Mouse (Mus musculus): ENCODE measurements around the gene Wscd1. TPM values are rescaled to one million over a fixed set of nuclear protein-coding genes. Genes with fewer than 3 reads are reported as not detected.

Gene Wscd1
- polyA plus RNA-seq, 1 experiment from 2014 or later = 3.7 TPM

DNA sequence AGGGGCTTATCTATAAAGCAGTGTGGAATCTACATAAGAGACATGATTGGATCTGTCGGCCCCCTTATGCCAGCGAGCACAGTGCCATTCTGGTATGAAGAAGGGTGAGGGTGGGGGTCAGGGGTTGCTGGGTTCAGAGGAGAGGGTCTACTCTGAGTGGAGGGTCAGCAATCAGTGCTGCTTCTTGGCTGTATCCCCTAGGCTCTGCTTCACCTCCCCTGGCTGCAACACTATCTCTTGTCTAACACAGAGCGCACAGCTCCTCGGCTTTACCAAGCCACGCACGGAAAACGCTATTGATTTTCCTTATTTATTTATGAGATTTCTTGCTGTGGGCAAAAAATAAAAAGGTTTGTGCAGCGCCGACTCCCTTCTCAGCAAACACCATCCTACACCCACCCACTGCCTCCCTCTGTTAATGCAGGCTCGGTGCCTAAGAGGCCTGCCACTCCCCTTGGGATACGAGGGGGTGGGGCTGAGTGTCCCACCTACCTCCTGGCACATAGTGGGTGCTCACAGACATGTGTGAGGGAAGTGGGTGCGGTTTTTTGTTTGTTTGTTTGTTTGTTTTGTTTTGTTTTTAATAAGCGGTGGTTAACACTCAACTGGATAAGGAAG, 32.1 kb downstream of the Wscd1 start:
- no peaks in the 10 kb centered on the region for H3K9me3 ChIP-seq (ENCODE audit: control insufficient read depth, low read length)
- H3K27ac ChIP-seq (replicated peaks in 1 of 2; ENCODE audit: control insufficient read depth in 1 of 2, insufficient read depth in 1 of 2, low read depth in 2 of 2, low read length in 2 of 2) = no peak overlapping the region
- no peaks in the 10 kb centered on the region for H3K36me3 ChIP-seq (ENCODE audit: control insufficient read depth, insufficient read depth, low read length)
- no peaks in the 10 kb centered on the region; a peak in 1 of 4 replicates for H3K4me1 ChIP-seq (ENCODE audit: control insufficient read depth in 2 of 2, insufficient read depth in 2 of 2, low read length in 2 of 2)
- H3K9ac ChIP-seq (ENCODE audit: low read length) = no peak overlapping the region
- no peaks in the 10 kb centered on the region for H3K27me3 ChIP-seq (ENCODE audit: control insufficient read depth, insufficient read depth, low read length)
- no peak overlapping the region for H3K4me2 ChIP-seq (ENCODE audit: low read length)
- WGBS = 67% methylated on average over 13 of the region's 13 CpGs
- H3K4me3 ChIP-seq (ENCODE audit: control insufficient read depth in 1 of 2, insufficient read depth in 1 of 2, low read depth in 1 of 2, low read length in 2 of 2) = no peak overlapping the region
- no peak for ATAC-seq (ENCODE audit: insufficient number of reproducible peaks, insufficient read depth, low FRiP score, low read depth)

DNA sequence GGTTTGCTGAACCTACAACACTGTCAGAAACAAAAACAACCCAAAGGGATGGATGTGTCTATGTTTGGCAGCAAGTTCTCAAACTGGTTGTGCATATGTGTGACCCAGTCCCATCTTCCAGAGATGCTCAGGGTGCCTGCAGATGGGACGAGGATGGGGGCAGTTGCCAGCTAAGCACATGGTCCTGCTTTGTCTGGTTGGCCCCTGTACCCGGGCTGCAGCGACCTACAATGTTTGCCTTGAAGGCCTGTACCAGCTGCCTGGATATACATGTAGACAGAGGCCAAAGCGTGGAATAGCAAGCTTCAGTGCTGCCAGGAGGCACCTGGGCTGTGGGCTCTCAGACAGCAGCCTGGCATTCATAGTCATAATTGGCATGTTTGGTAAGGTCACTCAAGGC, 35.8 kb downstream of the Wscd1 start:
- no peak overlapping the region for H3K9ac ChIP-seq (ENCODE audit: low read length)
- no peak overlapping the region for H3K4me3 ChIP-seq (ENCODE audit: control insufficient read depth in 1 of 2, insufficient read depth in 1 of 2, low read depth in 1 of 2, low read length in 2 of 2)
- no peaks in the 10 kb centered on the region for H3K27me3 ChIP-seq (ENCODE audit: control insufficient read depth, insufficient read depth, low read length)
- no peaks in the 10 kb centered on the region; a peak in 1 of 4 replicates for H3K4me1 ChIP-seq (ENCODE audit: control insufficient read depth in 2 of 2, insufficient read depth in 2 of 2, low read length in 2 of 2)
- H3K27ac ChIP-seq (replicated peaks in 1 of 2; ENCODE audit: control insufficient read depth in 1 of 2, insufficient read depth in 1 of 2, low read depth in 2 of 2, low read length in 2 of 2) = no peak overlapping the region
- H3K9me3 ChIP-seq (ENCODE audit: control insufficient read depth, low read length) = no peaks in the 10 kb centered on the region
- no peak for ATAC-seq (ENCODE audit: insufficient number of reproducible peaks, insufficient read depth, low FRiP score, low read depth)
- WGBS = 79% methylated on average over 4 of the region's 4 CpGs
- no peaks in the 10 kb centered on the region for H3K36me3 ChIP-seq (ENCODE audit: control insufficient read depth, insufficient read depth, low read length)
- H3K4me2 ChIP-seq (ENCODE audit: low read length) = no peak overlapping the region

DNA sequence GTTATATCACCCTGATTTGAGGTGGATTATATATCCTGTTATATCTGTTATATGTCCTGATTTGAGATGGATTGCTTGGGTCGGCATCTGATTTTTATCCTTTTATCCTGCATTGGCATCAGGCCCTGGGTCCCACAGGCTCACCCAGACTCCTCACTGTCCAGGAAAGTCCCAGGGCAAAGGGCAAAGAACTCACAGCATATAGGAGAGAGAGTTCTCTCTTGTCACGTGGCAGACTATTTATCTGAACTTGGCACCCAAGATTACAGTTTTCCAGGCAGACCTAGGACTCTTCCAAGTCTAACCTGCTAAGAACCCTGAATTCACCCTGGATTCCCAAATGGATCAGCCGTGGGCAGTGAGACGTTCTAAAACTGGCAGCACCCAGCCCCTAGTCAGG, 38.5 kb downstream of the Wscd1 start:
- no peak overlapping the region for H3K27ac ChIP-seq (replicated peaks in 1 of 2; ENCODE audit: control insufficient read depth in 1 of 2, insufficient read depth in 1 of 2, low read depth in 2 of 2, low read length in 2 of 2)
- H3K9ac ChIP-seq (ENCODE audit: low read length) = no peak overlapping the region
- H3K4me3 ChIP-seq (ENCODE audit: control insufficient read depth in 1 of 2, insufficient read depth in 1 of 2, low read depth in 1 of 2, low read length in 2 of 2) = no peak overlapping the region
- no peaks in the 10 kb centered on the region for H3K4me1 ChIP-seq (ENCODE audit: control insufficient read depth in 2 of 2, insufficient read depth in 2 of 2, low read length in 2 of 2)
- no peaks in the 10 kb centered on the region for H3K9me3 ChIP-seq (ENCODE audit: control insufficient read depth, low read length)
- WGBS = 66% methylated on average over 4 of the region's 4 CpGs
- no peak overlapping the region for H3K4me2 ChIP-seq (ENCODE audit: low read length)
- ATAC-seq (ENCODE audit: insufficient number of reproducible peaks, insufficient read depth, low FRiP score, low read depth) = no peak
- no peaks in the 10 kb centered on the region for H3K36me3 ChIP-seq (ENCODE audit: control insufficient read depth, insufficient read depth, low read length)
- no peaks in the 10 kb centered on the region for H3K27me3 ChIP-seq (ENCODE audit: control insufficient read depth, insufficient read depth, low read length)

DNA sequence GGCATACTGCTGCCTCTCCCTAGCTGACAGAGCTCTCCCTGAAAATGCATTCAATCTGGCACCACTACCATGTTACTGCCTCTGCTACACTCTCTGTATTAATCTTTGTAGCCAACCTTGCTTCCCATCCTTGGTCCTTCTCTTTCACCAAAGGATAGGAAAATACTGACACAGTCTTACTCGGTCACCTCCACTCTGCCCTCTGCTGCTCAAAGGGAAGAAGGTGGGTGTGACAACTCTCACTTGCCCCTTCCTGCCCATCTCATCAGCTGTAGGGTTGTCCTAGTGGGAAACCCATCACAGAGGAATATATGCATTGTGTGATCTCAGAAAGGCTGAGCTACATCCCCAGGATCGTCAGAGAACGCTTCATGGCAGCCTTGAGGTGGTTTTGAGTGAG, 40.5 kb downstream of the Wscd1 start:
- Histone ChIP-seq H3K4me3 (ENCODE audit: control insufficient read depth in 1 of 2, insufficient read depth in 1 of 2, low read depth in 1 of 2, low read length in 2 of 2) (no peak overlapping the region), H3K4me1 (ENCODE audit: control insufficient read depth in 2 of 2, insufficient read depth in 2 of 2, low read length in 2 of 2) (no peaks in the 10 kb centered on the region), H3K9ac (ENCODE audit: low read length) (no peak overlapping the region), H3K4me2 (ENCODE audit: low read length) (no peak overlapping the region), H3K27me3 (ENCODE audit: control insufficient read depth, insufficient read depth, low read length) (no peaks in the 10 kb centered on the region), H3K27ac (replicated peaks in 1 of 2; ENCODE audit: control insufficient read depth in 1 of 2, insufficient read depth in 1 of 2, low read depth in 2 of 2, low read length in 2 of 2) (no peak overlapping the region), H3K36me3 (ENCODE audit: control insufficient read depth, insufficient read depth, low read length) (no peaks in the 10 kb centered on the region), H3K9me3 (ENCODE audit: control insufficient read depth, low read length) (no peaks in the 10 kb centered on the region)
- WGBS = 59% methylated on average over 3 of the region's 3 CpGs
- no peak for ATAC-seq (ENCODE audit: insufficient number of reproducible peaks, insufficient read depth, low FRiP score, low read depth)

DNA sequence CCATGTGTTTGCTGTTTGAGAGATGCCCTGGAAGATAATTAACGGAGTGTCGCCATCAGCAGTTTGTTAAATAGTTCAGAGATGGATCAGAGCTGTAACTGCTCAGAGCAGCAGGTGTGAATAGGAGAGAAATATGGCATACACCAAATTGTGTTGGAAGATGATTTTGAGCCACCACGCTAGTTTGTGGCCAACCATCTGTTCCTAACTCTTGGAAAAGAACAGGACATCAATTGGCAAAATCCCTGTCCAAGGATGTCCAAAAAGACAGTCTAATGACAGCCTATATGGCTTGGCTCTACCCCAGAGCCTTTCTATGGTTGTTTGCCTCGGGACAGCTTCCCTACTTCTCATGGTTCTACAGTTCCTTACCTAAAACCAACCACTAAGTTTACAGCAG, 49.5 kb downstream of the Wscd1 start:
- Histone ChIP-seq H3K36me3 (ENCODE audit: control insufficient read depth, insufficient read depth, low read length) (no peaks in the 10 kb centered on the region), H3K9me3 (ENCODE audit: control insufficient read depth, low read length) (no peaks in the 10 kb centered on the region), H3K4me1 (ENCODE audit: control insufficient read depth in 2 of 2, insufficient read depth in 2 of 2, low read length in 2 of 2) (no peaks in the 10 kb centered on the region), H3K9ac (ENCODE audit: low read length) (no peak overlapping the region), H3K4me2 (ENCODE audit: low read length) (no peak overlapping the region), H3K27me3 (ENCODE audit: control insufficient read depth, insufficient read depth, low read length) (no peaks in the 10 kb centered on the region), H3K27ac (replicated peaks in 1 of 2; ENCODE audit: control insufficient read depth in 1 of 2, insufficient read depth in 1 of 2, low read depth in 2 of 2, low read length in 2 of 2) (no peak overlapping the region), H3K4me3 (ENCODE audit: control insufficient read depth in 1 of 2, insufficient read depth in 1 of 2, low read depth in 1 of 2, low read length in 2 of 2) (no peak overlapping the region)
- no peak for ATAC-seq (ENCODE audit: insufficient number of reproducible peaks, insufficient read depth, low FRiP score, low read depth)
- WGBS = 73% methylated on average over 4 of the region's 4 CpGs

DNA sequence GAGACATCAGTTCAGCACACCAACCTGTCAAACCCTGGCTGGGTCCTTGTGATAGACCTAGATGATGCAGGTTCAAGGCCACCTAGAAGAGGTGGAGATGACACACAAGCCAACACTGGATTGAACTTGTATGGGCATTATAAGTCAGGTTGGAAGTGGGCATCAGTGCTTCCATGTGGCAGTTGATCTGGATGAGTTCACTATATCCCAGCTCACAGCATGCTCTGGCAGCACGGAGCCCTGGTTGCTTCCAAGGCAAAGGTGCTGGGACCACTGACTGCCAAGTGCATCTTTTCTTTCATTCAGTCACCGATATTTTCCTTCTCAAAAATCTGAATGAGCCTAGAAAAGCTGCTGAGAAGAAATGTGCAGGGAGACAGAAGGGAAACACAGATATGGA, 58.8 kb downstream of the Wscd1 start:
- no peak overlapping the region for H3K9ac ChIP-seq (ENCODE audit: low read length)
- H3K4me3 ChIP-seq (ENCODE audit: control insufficient read depth in 1 of 2, insufficient read depth in 1 of 2, low read depth in 1 of 2, low read length in 2 of 2) = no peak overlapping the region
- no peaks in the 10 kb centered on the region for H3K36me3 ChIP-seq (ENCODE audit: control insufficient read depth, insufficient read depth, low read length)
- no peak for ATAC-seq (ENCODE audit: insufficient number of reproducible peaks, insufficient read depth, low FRiP score, low read depth)
- WGBS = 72% methylated on average over 2 of the region's 2 CpGs
- H3K27me3 ChIP-seq (ENCODE audit: control insufficient read depth, insufficient read depth, low read length) = no peaks in the 10 kb centered on the region
- H3K27ac ChIP-seq (replicated peaks in 1 of 2; ENCODE audit: control insufficient read depth in 1 of 2, insufficient read depth in 1 of 2, low read depth in 2 of 2, low read length in 2 of 2) = no peak overlapping the region
- no peaks in the 10 kb centered on the region for H3K4me1 ChIP-seq (ENCODE audit: control insufficient read depth in 2 of 2, insufficient read depth in 2 of 2, low read length in 2 of 2)
- H3K9me3 ChIP-seq (ENCODE audit: control insufficient read depth, low read length) = no peaks in the 10 kb centered on the region
- no peak overlapping the region for H3K4me2 ChIP-seq (ENCODE audit: low read length)

DNA sequence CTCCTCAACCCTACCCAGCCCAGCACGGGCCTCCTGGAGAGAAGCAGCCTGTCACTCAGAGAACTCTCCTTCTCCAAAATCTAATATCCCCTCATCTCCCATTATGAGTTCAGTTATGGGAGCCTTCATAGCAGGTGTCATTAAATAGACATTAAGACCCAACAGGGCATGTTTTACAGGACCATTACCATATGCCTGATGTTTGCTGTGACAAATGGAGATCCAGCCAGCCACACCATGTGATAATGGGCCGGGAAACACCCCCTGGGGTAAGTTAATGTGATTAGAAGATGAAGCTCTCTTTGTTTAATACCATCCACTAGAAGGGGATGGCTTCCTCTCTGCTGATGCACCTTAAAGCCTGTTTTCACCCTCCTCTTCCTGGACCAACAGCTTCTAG, 62.1 kb downstream of the Wscd1 start:
- Histone ChIP-seq H3K4me2 (ENCODE audit: low read length) (no peak overlapping the region), H3K27ac (replicated peaks in 1 of 2; ENCODE audit: control insufficient read depth in 1 of 2, insufficient read depth in 1 of 2, low read depth in 2 of 2, low read length in 2 of 2) (no peak overlapping the region), H3K9ac (ENCODE audit: low read length) (no peak overlapping the region), H3K9me3 (ENCODE audit: control insufficient read depth, low read length) (no peaks in the 10 kb centered on the region), H3K36me3 (ENCODE audit: control insufficient read depth, insufficient read depth, low read length) (no peaks in the 10 kb centered on the region), H3K4me1 (ENCODE audit: control insufficient read depth in 2 of 2, insufficient read depth in 2 of 2, low read length in 2 of 2) (no peaks in the 10 kb centered on the region; a peak in 1 of 4 replicates), H3K4me3 (ENCODE audit: control insufficient read depth in 1 of 2, insufficient read depth in 1 of 2, low read depth in 1 of 2, low read length in 2 of 2) (no peak overlapping the region), H3K27me3 (ENCODE audit: control insufficient read depth, insufficient read depth, low read length) (no peaks in the 10 kb centered on the region)
- 31% methylated on average over 2 of the region's 2 CpGs for WGBS
- ATAC-seq (ENCODE audit: insufficient number of reproducible peaks, insufficient read depth, low FRiP score, low read depth) = no peak

DNA sequence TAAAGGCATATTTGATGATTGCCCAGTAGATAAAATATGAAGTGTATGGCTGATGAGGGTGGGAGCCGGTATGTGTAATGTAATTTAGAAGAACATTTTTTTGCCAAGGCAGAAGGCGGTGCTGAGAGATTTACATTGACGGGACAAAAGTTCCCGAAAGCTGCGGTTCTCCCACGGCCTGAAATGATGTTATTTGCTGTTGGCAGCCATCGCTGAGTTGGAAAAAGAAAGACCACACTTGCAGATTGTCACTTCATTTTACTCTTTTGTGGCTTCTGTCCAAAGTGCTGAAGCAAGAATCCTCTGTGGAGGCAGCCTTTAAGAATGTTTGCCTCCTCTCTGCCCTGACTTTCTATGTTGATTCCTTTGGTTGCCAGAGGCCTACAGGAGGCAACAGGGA, 63.2 kb downstream of the Wscd1 start:
- no peak overlapping the region for H3K27ac ChIP-seq (replicated peaks in 1 of 2; ENCODE audit: control insufficient read depth in 1 of 2, insufficient read depth in 1 of 2, low read depth in 2 of 2, low read length in 2 of 2)
- no peaks in the 10 kb centered on the region for H3K9me3 ChIP-seq (ENCODE audit: control insufficient read depth, low read length)
- ATAC-seq (ENCODE audit: insufficient number of reproducible peaks, insufficient read depth, low FRiP score, low read depth) = no peak
- no peaks in the 10 kb centered on the region for H3K36me3 ChIP-seq (ENCODE audit: control insufficient read depth, insufficient read depth, low read length)
- no peak overlapping the region for H3K4me3 ChIP-seq (ENCODE audit: control insufficient read depth in 1 of 2, insufficient read depth in 1 of 2, low read depth in 1 of 2, low read length in 2 of 2)
- H3K9ac ChIP-seq (ENCODE audit: low read length) = no peak overlapping the region
- H3K4me2 ChIP-seq (ENCODE audit: low read length) = no peak overlapping the region
- WGBS = 77% methylated on average over 7 of the region's 7 CpGs
- H3K27me3 ChIP-seq (ENCODE audit: control insufficient read depth, insufficient read depth, low read length) = no peaks in the 10 kb centered on the region
- H3K4me1 ChIP-seq (ENCODE audit: control insufficient read depth in 2 of 2, insufficient read depth in 2 of 2, low read length in 2 of 2) = no peaks in the 10 kb centered on the region; a peak in 2 of 4 replicates
